Mouse (Mus musculus) heart, embryonic 14.5 days (tissue): ENCODE measurements around the gene Sstr4. TPM values are rescaled to one million over a fixed set of nuclear protein-coding genes. Genes with fewer than 3 reads are reported as not detected.

Experiments
- ATAC-seq: fragments of 200-750 bp; cut with Nextera tagmentation; 2 replicates; pipeline ENCODE4 v1.8.0; 2017; ENCODE audit warnings: low read depth, moderate TSS enrichment; ENCODE audit not compliant: insufficient number of reproducible peaks, insufficient read depth, low FRiP score
- H3K27ac ChIP-seq, 2 experiments: fragments of 200-500 bp in 1 of 2; fragments of 300-500 bp in 1 of 2; sonication (generic) in 1 of 2; replicated peaks in 1 of 2; 2 replicates each; pipeline ENCODE4 v1.5.1; 2012 to 2014; ENCODE audit warnings: low read depth in 2 of 2, low read length in 2 of 2, control low read depth in 1 of 2, mild to moderate bottlenecking in 1 of 2, mixed read lengths in 1 of 2; ENCODE audit not compliant: control insufficient read depth in 1 of 2, insufficient read depth in 1 of 2
- H3K27me3 ChIP-seq: fragments of 300-500 bp; sonication (generic); 2 replicates; pipeline ENCODE4 v1.6.1; 2014; ENCODE audit warnings: mild to moderate bottlenecking, low read length, control low read depth; ENCODE audit not compliant: control insufficient read depth, insufficient read depth
- H3K36me3 ChIP-seq: fragments of 300-500 bp; sonication (generic); 2 replicates; pipeline ENCODE4 v1.6.1; 2014; ENCODE audit warnings: mild to moderate bottlenecking, control low read depth, low read length, mixed read lengths; ENCODE audit not compliant: control insufficient read depth, insufficient read depth
- H3K4me1 ChIP-seq, 2 experiments: fragments of 200-500 bp in 1 of 2; fragments of 300-500 bp in 1 of 2; sonication (generic) in 1 of 2; 2 replicates each; pipeline ENCODE4 v1.6.1; 2012 to 2014; ENCODE audit warnings: low read length in 2 of 2, control low read depth in 1 of 2, mixed read lengths in 1 of 2; ENCODE audit not compliant: control insufficient read depth in 2 of 2, insufficient read depth in 2 of 2
- H3K4me2 ChIP-seq: fragments of 300-500 bp; sonication (generic); 2 replicates; pipeline ENCODE4 v1.6.1; 2014; ENCODE audit warnings: mild to moderate bottlenecking, low read length
- H3K4me3 ChIP-seq, 2 experiments: fragments of 200-500 bp in 1 of 2; fragments of 300-500 bp in 1 of 2; sonication (generic) in 1 of 2; 2 replicates each; pipeline ENCODE4 v1.5.1; 2012 to 2014; ENCODE audit warnings: low read length in 2 of 2, mild to moderate bottlenecking in 2 of 2, control low read depth in 1 of 2, low read depth in 1 of 2, moderate library complexity in 1 of 2; ENCODE audit not compliant: control insufficient read depth in 1 of 2, insufficient read depth in 1 of 2
- H3K9ac ChIP-seq: fragments of 300-500 bp; sonication (generic); 2 replicates; pipeline ENCODE4 v1.6.1; 2014; ENCODE audit warnings: mild to moderate bottlenecking, low read length
- H3K9me3 ChIP-seq: fragments of 300-500 bp; sonication (generic); 2 replicates; pipeline ENCODE4 v1.6.1; 2016; ENCODE audit warnings: low read length, control low read depth; ENCODE audit not compliant: control insufficient read depth
- WGBS: fragments of 180-500 bp; shearing (Covaris S2); extraction: QIAGEN DNeasy Blood & Tissue Kit; methylation state at CpG from one replicate; pipeline ENCODE4 v1.1.7; 2014; 5-methylcytosine and 5-hydroxymethylcytosine counted together
- polyA plus RNA-seq: library from polyadenylated mRNA; unstranded; fragments of >200 nt; fragmentation: Nextera tagmentation; extraction: Ambion mirVana; gene quantifications from 2 replicates; pipeline ENCODE4 v1.2.1, GENCODE M21; 2014

Gene Sstr4
- polyA plus RNA-seq: 0.78 and 1.5 TPM in 2 replicates

DNA sequence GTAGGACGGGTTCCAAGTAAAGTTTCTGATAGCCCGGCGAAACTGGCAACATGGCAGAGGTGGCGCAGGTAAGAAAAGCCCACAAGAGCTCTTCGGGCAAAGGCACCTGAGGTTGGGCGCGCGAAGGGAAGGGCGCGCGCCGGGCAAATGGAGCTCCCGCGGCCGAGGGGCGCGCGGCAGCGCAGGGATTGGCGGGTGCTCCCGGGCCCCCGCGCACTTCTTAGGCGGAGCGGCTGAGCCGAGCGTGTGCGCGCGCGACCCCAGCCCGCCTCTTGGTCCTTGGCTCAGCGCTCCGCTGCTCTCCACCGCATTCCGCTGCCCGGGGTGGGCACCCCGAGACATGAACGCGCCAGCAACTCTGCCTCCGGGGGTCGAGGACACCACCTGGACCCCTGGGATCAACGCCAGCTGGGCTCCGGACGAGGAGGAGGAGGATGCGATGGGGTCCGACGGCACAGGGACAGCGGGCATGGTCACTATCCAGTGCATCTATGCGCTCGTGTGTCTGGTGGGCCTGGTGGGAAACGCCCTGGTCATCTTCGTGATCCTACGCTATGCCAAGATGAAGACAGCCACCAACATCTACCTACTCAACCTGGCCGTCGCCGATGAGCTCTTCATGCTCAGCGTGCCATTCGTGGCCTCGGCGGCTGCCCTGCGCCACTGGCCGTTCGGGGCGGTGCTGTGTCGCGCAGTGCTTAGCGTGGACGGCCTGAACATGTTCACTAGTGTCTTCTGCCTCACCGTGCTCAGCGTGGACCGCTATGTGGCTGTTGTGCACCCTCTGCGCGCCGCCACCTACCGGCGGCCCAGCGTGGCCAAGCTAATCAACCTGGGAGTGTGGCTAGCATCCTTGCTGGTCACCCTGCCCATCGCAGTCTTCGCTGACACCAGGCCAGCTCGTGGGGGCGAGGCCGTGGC, at the start of gene Sstr4:
Gene Sstr4 (plus strand): TSS at position 214 of the 921 bp plus-strand sequence.
- WGBS: 4% methylated on average over 83 of the region's 83 CpGs
- peaks cover 29% of the 10 kb centered on the region for H3K27me3 ChIP-seq
- ATAC-seq: peak; percentile 49

GRCm38 (mm10) chr2:148345373-148345772, 49.8 kb upstream of the Sstr4 start:
- ATAC-seq: no peak
- Histone ChIP-seq H3K4me2 (no peak overlapping the region), H3K9me3 (no peaks in the 10 kb centered on the region), H3K4me3 (no peak overlapping the region), H3K27ac (no peak overlapping the region), H3K9ac (no peak overlapping the region), H3K36me3 (no peaks in the 10 kb centered on the region), H3K4me1 (no peaks in the 10 kb centered on the region), H3K27me3 (no peaks in the 10 kb centered on the region)

More for the DNA sequence above, at the start of gene Sstr4:
- H3K4me1 ChIP-seq: peaks cover 10 to 13% of the 10 kb centered on the region in 2 experiments; a peak in 3 of 4 replicates
- peak within 1 kb of the TSS; percentile 99 for H3K4me2 ChIP-seq
- H3K4me3 ChIP-seq: peak within 1 kb of the TSS; percentile 59
- no peaks in the 10 kb centered on the region for H3K36me3 ChIP-seq
- H3K27ac ChIP-seq: no peak within 1 kb of the TSS
- H3K9ac ChIP-seq: peak within 1 kb of the TSS; percentile 61
- no peaks in the 10 kb centered on the region for H3K9me3 ChIP-seq

DNA sequence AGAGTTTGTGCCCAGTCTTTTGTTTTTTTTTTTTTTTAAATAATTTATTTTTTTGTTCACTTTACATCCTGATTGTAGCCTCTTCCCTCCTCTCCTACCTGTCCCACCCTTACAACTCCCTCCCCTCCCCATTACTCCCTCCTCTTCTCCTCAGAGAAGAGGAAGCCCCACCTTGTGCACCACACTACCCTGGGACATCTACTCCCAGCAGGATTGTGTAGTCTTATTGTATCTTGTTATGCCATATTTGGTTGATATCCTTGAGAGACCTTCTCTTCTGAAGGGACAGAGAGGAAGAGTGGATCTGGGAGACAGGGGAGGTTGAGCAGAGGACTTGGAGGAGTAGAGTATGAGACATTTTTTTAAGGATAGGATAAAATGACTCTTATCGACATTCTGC, 48.2 kb upstream of the Sstr4 start:
- no peaks in the 10 kb centered on the region for H3K27me3 ChIP-seq
- no peaks in the 10 kb centered on the region for H3K4me1 ChIP-seq
- WGBS: 93% methylated on average over 1 of the region's 1 CpGs
- no peak overlapping the region for H3K27ac ChIP-seq
- H3K9me3 ChIP-seq: no peaks in the 10 kb centered on the region
- no peak for ATAC-seq
- no peak overlapping the region for H3K9ac ChIP-seq
- H3K36me3 ChIP-seq: no peaks in the 10 kb centered on the region
- no peak overlapping the region for H3K4me2 ChIP-seq
- no peak overlapping the region for H3K4me3 ChIP-seq

DNA sequence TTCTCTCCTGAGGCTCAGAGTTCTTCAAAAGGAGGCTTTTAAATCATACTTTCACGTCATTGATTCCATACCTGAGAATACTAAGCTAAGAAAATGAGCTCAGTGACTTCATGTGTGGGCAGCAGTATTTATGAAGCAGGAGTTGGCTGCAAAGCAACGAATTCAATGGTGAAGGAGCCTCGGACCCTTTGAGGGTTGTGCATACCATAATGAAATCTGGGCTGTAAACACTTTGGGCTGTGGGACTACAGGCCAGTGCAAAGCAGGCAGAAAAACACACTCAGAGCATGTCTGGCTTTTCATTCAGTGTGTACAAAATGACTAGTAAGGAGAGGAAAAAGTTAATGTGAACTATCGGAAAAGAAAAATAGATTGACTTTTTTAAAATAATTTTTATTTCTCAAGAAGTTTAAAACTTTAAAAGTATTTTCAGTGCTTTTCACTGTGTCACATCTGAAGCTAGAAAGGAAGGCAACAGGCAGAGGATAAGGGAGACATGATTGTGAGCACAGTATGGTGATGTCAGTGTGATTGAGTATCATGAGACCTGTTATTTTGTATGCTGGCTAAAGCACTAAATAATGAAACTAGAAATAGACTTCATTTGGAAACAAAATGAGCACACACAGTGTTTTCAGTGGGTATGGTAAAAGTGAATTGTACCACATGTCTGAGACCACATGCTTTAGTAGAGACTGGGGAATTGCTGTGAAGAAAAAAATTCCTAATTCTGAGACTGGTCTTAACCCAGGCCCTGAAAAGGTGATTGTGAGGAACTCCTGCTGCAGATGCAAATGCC, 45.4 kb upstream of the Sstr4 start:
- H3K36me3 ChIP-seq: no peaks in the 10 kb centered on the region
- no peak overlapping the region for H3K27ac ChIP-seq
- H3K9ac ChIP-seq: no peak overlapping the region
- H3K4me2 ChIP-seq: no peak overlapping the region
- WGBS: 75% methylated on average over 4 of the region's 4 CpGs
- no peaks in the 10 kb centered on the region for H3K4me1 ChIP-seq
- H3K4me3 ChIP-seq: no peak overlapping the region
- no peaks in the 10 kb centered on the region for H3K27me3 ChIP-seq
- H3K9me3 ChIP-seq: no peaks in the 10 kb centered on the region
- no peak for ATAC-seq

- WGBS: 48% methylated on average over 2 of the region's 2 CpGs
- Histone ChIP-seq H3K27me3 (no peaks in the 10 kb centered on the region), H3K4me3 (no peak overlapping the region), H3K4me2 (no peak overlapping the region), H3K9me3 (no peaks in the 10 kb centered on the region), H3K27ac (no peak overlapping the region), H3K4me1 (no peaks in the 10 kb centered on the region), H3K9ac (no peak overlapping the region), H3K36me3 (no peaks in the 10 kb centered on the region)
- ATAC-seq: no peak
These were observed 44.7 kb upstream of the Sstr4 start for GRCm38 (mm10) chr2:148350460-148350859.

DNA sequence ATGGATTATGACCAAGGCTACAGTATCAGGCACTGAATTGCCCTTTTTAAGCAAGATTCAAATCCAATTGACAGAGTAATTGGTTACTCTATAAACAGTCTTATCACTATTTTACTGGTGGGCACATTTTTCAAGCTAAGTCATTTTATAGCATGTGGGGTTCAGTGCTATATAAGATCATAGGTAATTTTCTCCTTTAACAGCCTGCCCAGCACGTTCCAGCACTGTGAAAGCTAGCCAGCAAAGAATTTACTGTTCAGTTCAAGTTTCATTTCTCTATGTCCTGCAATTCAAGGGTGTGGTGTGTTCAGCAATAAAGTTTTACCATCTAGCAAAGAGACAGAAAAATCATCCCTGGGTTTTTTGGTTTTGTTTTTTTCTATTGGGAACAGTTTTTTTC, 42.5 kb upstream of the Sstr4 start:
- H3K9me3 ChIP-seq: no peaks in the 10 kb centered on the region
- H3K27me3 ChIP-seq: no peaks in the 10 kb centered on the region
- no peak overlapping the region for H3K27ac ChIP-seq
- no peak for ATAC-seq
- H3K4me3 ChIP-seq: no peak overlapping the region
- H3K36me3 ChIP-seq: no peaks in the 10 kb centered on the region
- no peaks in the 10 kb centered on the region for H3K4me1 ChIP-seq
- H3K4me2 ChIP-seq: no peak overlapping the region
- 70% methylated on average over 1 of the region's 1 CpGs for WGBS
- no peak overlapping the region for H3K9ac ChIP-seq

- H3K27ac ChIP-seq: no peak overlapping the region
- H3K36me3 ChIP-seq: no peaks in the 10 kb centered on the region
- no peak overlapping the region for H3K9ac ChIP-seq
- no peak overlapping the region for H3K4me2 ChIP-seq
- H3K27me3 ChIP-seq: no peaks in the 10 kb centered on the region
- 77% methylated on average over 1 of the region's 1 CpGs for WGBS
- H3K4me3 ChIP-seq: no peak overlapping the region
- no peak for ATAC-seq
- H3K4me1 ChIP-seq: no peaks in the 10 kb centered on the region
- H3K9me3 ChIP-seq: no peaks in the 10 kb centered on the region
These were observed 38.0 kb upstream of the Sstr4 start for GRCm38 (mm10) chr2:148357145-148357544.
